Mouse (Mus musculus): ENCODE measurements at regions not wholly inside any gene's neighbourhood (a gene's known extent, or its start where the extent isn't known, plus 50 kb on each side); places are given as distances from the start of the nearest gene placed in this dataset.
"Not testable (repeated sequence)": the region's sequence is repeated elsewhere in the genome, so short reads cannot be mapped to it uniquely, and the experiment has no call there.

DNA sequence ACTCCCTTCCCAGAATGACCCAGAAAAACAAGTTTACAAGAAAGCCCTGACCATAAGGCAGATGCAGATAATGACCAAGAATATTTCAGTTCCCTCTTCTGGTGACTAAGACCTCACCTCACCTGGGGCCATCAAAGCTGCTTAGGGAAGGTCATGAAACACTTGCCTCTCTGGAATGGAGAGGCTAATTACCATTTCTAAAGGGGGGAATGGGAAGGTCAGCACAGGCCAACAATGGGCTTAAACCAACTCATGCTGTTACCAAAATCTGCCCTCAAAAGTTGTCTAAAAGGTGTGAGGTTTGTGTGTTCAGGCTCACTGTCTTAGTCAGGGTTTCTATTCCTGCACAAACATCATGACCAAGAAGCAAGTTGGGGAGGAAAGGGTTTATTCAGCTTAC, 123.0 kb downstream of the Sgo2b start:
- Histone ChIP-seq H3K4me1 (replicated peaks) (no peaks in the 10 kb centered on the region), H3K9me3 (no peaks in the 10 kb centered on the region), H3K27me3 (ENCODE audit: insufficient read depth, poor library complexity, severe bottlenecking) (no peaks in the 10 kb centered on the region), H3K27ac (no peak overlapping the region), H3K4me3 (no peak overlapping the region), H3K36me3 (no peaks in the 10 kb centered on the region)
- DNase-seq (ENCODE audit: low spot score), result no peak

DNA sequence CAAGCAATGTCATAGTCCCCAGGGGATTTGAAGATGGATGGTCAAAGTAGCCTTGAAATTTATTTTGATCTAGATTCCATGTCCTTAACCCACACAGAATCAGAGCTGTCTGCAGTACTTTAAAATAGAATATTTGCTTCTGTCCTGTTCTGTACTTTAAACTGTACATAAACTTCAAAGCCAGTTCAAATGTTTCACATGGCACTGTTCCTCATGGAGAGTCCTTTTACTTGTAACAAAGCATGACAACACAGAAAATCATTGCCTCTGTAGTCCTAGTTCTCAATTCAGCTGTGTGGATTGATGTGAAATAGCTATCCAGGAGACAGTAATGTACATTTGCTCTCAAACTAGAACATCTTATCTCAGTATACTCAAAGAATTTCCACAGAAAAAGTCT, 123.9 kb downstream of the Sgo2b start:
- H3K4me1 ChIP-seq (replicated peaks), result no peaks in the 10 kb centered on the region
- no peak for DNase-seq (ENCODE audit: low spot score)
- no peak overlapping the region for H3K4me3 ChIP-seq
- H3K9me3 ChIP-seq, result no peaks in the 10 kb centered on the region
- H3K27me3 ChIP-seq (ENCODE audit: insufficient read depth, poor library complexity, severe bottlenecking), result no peaks in the 10 kb centered on the region
- no peaks in the 10 kb centered on the region for H3K36me3 ChIP-seq
- H3K27ac ChIP-seq, result no peak overlapping the region

DNA sequence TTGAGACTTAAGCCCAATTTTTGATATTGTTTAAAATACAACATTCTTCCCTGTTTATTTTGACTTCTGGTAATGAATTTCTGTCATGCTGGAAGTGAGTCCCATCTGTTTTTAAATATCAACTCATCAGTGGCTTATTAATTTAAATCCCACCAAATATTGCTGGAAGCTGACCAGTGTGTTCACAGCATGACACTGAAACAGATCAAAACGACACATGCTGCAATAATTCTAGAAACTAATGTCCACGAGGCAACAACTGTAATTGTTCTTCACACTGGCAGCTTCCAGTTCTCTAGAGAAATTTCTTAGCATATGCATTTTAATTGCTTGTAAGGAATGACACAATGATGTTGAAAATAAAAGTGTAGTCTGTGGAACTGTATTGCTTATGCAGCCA, 167.6 kb downstream of the Sgo2b start:
- no peaks in the 10 kb centered on the region for H3K36me3 ChIP-seq
- no peak overlapping the region for H3K27ac ChIP-seq
- WGBS, result 71% methylated on average over 2 of the region's 2 CpGs
- no peak for DNase-seq (ENCODE audit: low spot score)
- H3K9me3 ChIP-seq, result no peaks in the 10 kb centered on the region
- no peak overlapping the region for H3K4me3 ChIP-seq
- H3K4me1 ChIP-seq (replicated peaks), result no peaks in the 10 kb centered on the region
- no peaks in the 10 kb centered on the region for H3K27me3 ChIP-seq (ENCODE audit: insufficient read depth, poor library complexity, severe bottlenecking)

DNA sequence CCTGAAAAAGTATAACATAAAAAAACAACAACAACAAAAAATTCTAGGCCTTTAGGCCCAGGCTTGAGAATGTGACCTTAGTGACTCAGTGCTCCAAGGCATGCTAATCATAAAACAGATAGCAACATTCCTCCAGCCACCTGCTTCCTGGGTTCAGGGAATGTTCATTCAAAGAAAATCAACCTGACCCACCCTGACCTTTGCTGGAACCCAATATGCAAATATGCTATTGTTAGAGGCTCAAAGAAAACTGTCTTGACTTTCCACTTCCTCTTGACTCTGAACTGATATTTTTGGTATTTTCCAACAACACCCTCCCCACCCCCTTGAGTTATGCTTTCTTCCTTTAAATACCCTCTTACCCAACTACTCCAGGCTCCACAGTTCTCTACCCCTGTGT, 191.2 kb downstream of the Sgo2b start:
- Histone ChIP-seq H3K4me1 (replicated peaks) (no peaks in the 10 kb centered on the region), H3K36me3 (no peaks in the 10 kb centered on the region), H3K27ac (no peak overlapping the region), H3K9me3 (no peaks in the 10 kb centered on the region), H3K4me3 (no peak overlapping the region), H3K27me3 (ENCODE audit: insufficient read depth, poor library complexity, severe bottlenecking) (no peaks in the 10 kb centered on the region; the same call in 1 of the 2 replicates)
- no peak for DNase-seq (ENCODE audit: low spot score)

DNA sequence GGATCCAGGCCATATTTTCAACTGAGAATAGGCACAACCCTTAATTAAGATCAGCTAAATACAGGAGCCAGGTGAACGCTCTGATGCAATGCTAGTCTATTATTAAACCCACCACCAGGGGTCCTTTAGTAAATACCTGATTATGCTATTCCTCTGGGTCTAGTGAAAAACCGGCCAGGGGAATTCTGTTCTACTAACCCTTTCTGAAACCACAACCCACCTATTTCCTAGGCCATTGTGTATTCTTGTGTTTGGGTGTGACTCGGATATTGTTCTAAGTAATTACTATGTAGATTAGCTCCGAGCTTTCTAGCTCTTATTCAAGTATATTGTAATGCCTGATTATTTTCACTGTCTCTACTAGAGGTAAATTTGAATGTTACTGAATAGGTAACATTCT, 192.1 kb downstream of the Sgo2b start:
- 86% methylated on average over 4 of the region's 4 CpGs for WGBS
- H3K4me1 ChIP-seq (replicated peaks); H3K4me3 ChIP-seq; H3K9me3 ChIP-seq; H3K27ac ChIP-seq; DNase-seq (ENCODE audit: low spot score); H3K27me3 ChIP-seq (ENCODE audit: insufficient read depth, poor library complexity, severe bottlenecking); H3K36me3 ChIP-seq: not testable (repeated sequence)

DNA sequence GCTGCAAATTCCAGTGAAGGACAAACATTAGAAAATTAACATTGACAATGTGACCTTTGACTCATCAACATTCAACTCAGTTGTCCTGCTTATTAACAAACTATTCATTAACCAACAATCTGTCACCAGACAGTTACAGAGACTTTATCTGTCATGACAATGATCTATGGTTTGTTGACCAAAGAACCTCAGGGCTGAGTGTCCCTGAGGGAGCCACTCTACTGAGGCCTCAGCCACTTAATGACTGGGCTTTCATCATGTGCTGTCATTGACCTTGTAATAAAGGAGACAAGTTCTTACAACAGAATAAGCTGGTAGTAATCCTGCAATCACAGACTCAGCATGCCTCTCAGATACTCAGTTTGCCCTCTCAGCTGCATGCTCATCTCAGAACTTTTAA, 196.8 kb downstream of the Sgo2b start:
- no peaks in the 10 kb centered on the region for H3K9me3 ChIP-seq
- H3K27me3 ChIP-seq (ENCODE audit: insufficient read depth, poor library complexity, severe bottlenecking), result peaks cover 11% of the 10 kb centered on the region
- H3K27ac ChIP-seq, result no peak overlapping the region
- H3K4me1 ChIP-seq (replicated peaks), result no peaks in the 10 kb centered on the region
- peak; percentile 36 for DNase-seq (ENCODE audit: low spot score)
- H3K4me3 ChIP-seq, result no peak overlapping the region
- H3K36me3 ChIP-seq, result no peaks in the 10 kb centered on the region

DNA sequence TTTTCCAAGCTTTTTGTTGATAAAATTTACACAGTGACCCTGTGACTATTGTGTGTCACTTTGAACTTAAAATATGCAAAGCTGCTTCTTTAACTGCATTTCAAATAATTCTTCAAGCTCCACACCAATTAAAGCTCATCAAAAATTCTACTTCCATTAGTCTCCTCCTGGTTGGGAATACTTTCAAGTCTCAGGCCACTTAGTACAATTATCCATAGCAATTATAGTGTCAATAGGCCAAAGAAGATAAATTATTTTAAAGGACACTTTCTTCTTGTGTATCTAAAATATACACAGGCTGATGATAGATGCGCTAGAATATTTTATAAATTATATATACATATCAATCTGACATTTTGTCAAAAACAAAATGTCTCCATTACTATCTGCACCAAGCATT, 197.2 kb downstream of the Sgo2b start:
- Histone ChIP-seq H3K27me3 (ENCODE audit: insufficient read depth, poor library complexity, severe bottlenecking) (peaks cover 11% of the 10 kb centered on the region), H3K4me3 (no peak overlapping the region), H3K9me3 (no peaks in the 10 kb centered on the region), H3K27ac (no peak overlapping the region), H3K4me1 (replicated peaks) (no peaks in the 10 kb centered on the region), H3K36me3 (no peaks in the 10 kb centered on the region)
- no peak for DNase-seq (ENCODE audit: low spot score)
- WGBS, result 78% methylated on average over 1 of the region's 1 CpGs

DNA sequence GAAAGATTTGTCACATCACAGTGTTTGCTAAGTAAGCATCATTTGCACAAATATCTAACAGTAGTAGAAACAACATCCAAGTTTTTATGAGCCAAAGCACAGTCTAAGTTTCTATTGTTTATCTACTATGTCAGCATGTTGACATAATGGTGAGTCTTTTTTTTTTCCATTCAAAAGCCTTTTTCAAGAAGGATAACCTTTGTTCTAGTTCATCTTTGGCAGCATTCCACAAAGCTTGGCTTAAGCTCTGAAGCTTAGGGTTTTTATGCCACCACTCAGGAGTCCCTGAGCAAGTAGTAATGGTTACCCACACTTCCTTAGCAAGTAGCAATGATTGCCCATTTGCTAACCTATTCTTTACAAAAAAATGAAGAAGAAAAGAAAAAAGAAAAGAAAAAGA, 198.8 kb downstream of the Sgo2b start:
- no peak overlapping the region for H3K27ac ChIP-seq
- DNase-seq (ENCODE audit: low spot score), result no peak
- H3K36me3 ChIP-seq, result no peaks in the 10 kb centered on the region
- no peak overlapping the region for H3K4me3 ChIP-seq
- peaks cover 11% of the 10 kb centered on the region for H3K27me3 ChIP-seq (ENCODE audit: insufficient read depth, poor library complexity, severe bottlenecking)
- H3K9me3 ChIP-seq, result no peaks in the 10 kb centered on the region
- H3K4me1 ChIP-seq (replicated peaks), result no peaks in the 10 kb centered on the region

DNA sequence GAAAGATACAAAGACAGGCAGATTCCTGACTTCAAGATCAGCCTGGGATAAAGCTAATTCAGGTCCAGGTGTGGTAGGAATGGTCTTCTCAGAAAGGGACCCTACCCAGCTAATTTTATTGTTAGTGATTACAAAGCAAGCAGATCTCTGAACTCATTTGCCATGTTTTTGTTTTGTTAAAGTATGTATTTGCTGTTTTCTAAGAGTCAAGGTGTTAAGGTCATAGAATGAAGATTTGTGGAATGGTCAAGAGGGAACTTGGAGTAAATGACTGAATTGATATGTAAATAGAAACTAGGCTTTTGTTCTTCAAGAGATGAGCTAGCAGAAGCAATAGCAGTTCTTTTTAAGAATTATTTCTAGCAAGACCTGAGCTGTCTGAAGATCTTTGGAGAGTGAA, 217.6 kb downstream of the Sgo2b start:
- Histone ChIP-seq H3K36me3 (no peaks in the 10 kb centered on the region), H3K4me1 (replicated peaks) (no peaks in the 10 kb centered on the region), H3K27me3 (ENCODE audit: insufficient read depth, poor library complexity, severe bottlenecking) (no peaks in the 10 kb centered on the region), H3K4me3 (no peak overlapping the region), H3K27ac (no peak overlapping the region), H3K9me3 (no peaks in the 10 kb centered on the region)
- no peak for DNase-seq (ENCODE audit: low spot score)

DNA sequence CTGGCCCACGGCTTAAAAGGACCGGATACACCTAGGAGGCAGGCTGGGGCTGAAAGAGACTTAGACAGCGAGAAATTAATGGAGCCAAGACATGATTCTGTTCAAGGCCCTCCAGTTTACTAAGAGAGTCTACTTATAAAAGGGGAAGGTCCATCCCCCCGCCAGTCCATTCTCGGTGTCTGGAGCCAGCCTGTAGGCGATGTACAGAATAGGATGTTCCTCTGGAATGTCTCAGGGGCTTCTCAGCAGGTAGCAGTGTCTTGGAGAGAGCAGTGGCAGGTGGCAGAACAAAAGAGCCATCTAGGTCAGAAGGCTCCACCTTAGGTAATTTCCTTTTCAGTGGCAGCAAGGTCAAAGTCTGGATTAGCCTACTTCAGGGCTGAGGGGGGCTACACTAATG, 221.3 kb downstream of the Sgo2b start:
- not testable (repeated sequence) for H3K27ac ChIP-seq; H3K9me3 ChIP-seq; H3K4me3 ChIP-seq; H3K27me3 ChIP-seq (ENCODE audit: insufficient read depth, poor library complexity, severe bottlenecking); H3K36me3 ChIP-seq; H3K4me1 ChIP-seq (replicated peaks); DNase-seq (ENCODE audit: low spot score)
- 89% methylated on average over 6 of the region's 6 CpGs for WGBS

Measured in hindbrain, embryonic 10.5 days (tissue).